Mouse (Mus musculus) embryonic facial prominence, embryonic 14.5 days (tissue): Measurements from ENCODE around the gene Vmn2r114. TPM values are rescaled to one million over a fixed set of nuclear protein-coding genes. Genes with fewer than 3 reads are reported as not detected.
"Not testable (repeated sequence)": the region's sequence is repeated elsewhere in the genome, so short reads cannot be mapped to it uniquely, and the experiment has no call there.

Experiments used
- ATAC-seq: fragments of 200-750 bp; cut with Nextera tagmentation; 2 replicates; pipeline ENCODE4 v1.8.0; 2017; ENCODE audit warnings: low read depth, moderate number of reproducible peaks, moderate TSS enrichment
- DNase-seq: peaks from one replicate; pipeline ENCODE4 v3.0.0-alpha.2; 2015; ENCODE audit warnings: low spot score
- H3K27ac ChIP-seq: fragments of 300-500 bp; sonication (generic); replicated peaks from 2 replicates; pipeline ENCODE4 v1.5.1; 2014; ENCODE audit warnings: low read depth, mild to moderate bottlenecking, low read length, moderate library complexity
- H3K27me3 ChIP-seq: fragments of 300-500 bp; sonication (generic); replicated peaks from 2 replicates; pipeline ENCODE4 v1.6.1; 2014; ENCODE audit warnings: low read length; ENCODE audit not compliant: control insufficient read depth, insufficient read depth
- H3K36me3 ChIP-seq: fragments of 300-500 bp; sonication (generic); 2 replicates; pipeline ENCODE4 v1.6.1; 2014; ENCODE audit warnings: low read length, mixed read lengths; ENCODE audit not compliant: control insufficient read depth, insufficient read depth
- H3K4me1 ChIP-seq: fragments of 300-500 bp; sonication (generic); 2 replicates; pipeline ENCODE4 v1.6.1; 2014; ENCODE audit warnings: antibody characterized with exemption, low read length; ENCODE audit not compliant: control insufficient read depth, insufficient read depth
- H3K4me2 ChIP-seq: fragments of 300-500 bp; sonication (generic); 2 replicates; pipeline ENCODE4 v1.6.1; 2014; ENCODE audit warnings: low read depth, mild to moderate bottlenecking, low read length, moderate library complexity, mixed read lengths
- H3K4me3 ChIP-seq: fragments of 300-500 bp; sonication (generic); 2 replicates; pipeline ENCODE4 v1.5.1; 2014; ENCODE audit warnings: low read depth, mild to moderate bottlenecking, low read length
- H3K9ac ChIP-seq: fragments of 300-500 bp; sonication (generic); 2 replicates; pipeline ENCODE4 v1.6.1; 2014; ENCODE audit warnings: low read depth, mild to moderate bottlenecking, low read length, moderate library complexity, mixed read lengths
- H3K9me3 ChIP-seq: fragments of 300-500 bp; sonication (generic); 2 replicates; pipeline ENCODE4 v1.6.1; 2016; ENCODE audit warnings: low read length; ENCODE audit not compliant: control insufficient read depth
- WGBS: fragments of 180-500 bp; shearing (Covaris S2); extraction: QIAGEN DNeasy Blood & Tissue Kit; methylation state at CpG from one replicate; pipeline ENCODE4 v1.1.7; 2014; 5-methylcytosine and 5-hydroxymethylcytosine counted together
- polyA plus RNA-seq: library from polyadenylated mRNA; unstranded; fragments of >200 nt; fragmentation: Nextera tagmentation; extraction: Ambion mirVana; gene quantifications from 2 replicates; pipeline ENCODE4 v1.2.1, GENCODE M21; 2014

Gene Vmn2r114
- polyA plus RNA-seq: not detected in 2 replicates

DNA sequence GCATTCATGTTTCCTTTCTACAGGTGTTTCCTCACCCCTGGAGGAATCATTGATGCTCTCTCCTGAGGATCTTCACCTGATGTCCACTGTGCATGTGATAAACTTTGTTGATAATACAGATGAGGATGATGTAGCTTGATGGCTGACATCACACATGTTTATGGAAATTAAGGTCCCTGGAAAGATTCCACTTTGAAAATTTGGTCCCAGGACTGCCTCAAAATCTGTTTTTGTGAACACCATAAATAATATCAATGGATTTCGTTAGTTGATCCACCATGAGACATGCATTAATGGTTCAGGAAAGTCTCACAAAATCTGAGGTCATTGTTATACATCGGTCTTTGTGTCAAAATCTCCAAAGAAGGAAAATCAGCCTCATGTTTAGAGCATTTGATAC is at the start of gene Vmn2r114:
Gene Vmn2r114, minus strand, starts transcription at position 101 of the 400 bp plus-strand sequence.
- not testable (repeated sequence) for H3K9ac ChIP-seq, ATAC-seq, H3K9me3 ChIP-seq, H3K4me2 ChIP-seq, H3K27ac ChIP-seq, H3K36me3 ChIP-seq, H3K27me3 ChIP-seq, H3K4me3 ChIP-seq, DNase-seq, H3K4me1 ChIP-seq
- 73% methylated on average over 2 of the region's 2 CpGs for WGBS

DNA sequence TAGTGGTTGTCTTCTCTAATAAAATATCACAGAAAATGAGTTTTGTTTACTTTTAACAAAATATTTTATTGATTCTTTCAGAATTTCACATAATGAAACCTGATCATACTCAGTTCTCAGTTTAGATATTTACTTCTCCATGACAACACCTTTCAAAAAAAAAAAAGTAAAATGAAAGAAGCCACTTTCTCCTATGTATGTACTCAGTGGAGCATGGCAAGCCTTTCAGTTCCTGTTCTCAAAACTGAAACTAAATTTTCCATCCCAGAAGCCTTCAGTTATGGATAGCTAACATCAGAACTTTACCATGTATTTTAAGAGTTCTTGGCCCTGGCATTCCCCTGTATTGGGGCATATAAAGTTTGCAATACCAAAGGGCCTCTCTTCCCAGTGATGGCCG is 39.3 kb upstream of the Vmn2r114 start:
- ATAC-seq (no peak), DNase-seq (no peak)
- no peak overlapping the region for H3K27ac ChIP-seq
- H3K4me3 ChIP-seq: no peak overlapping the region
- 50% methylated on average over 1 of the region's 1 CpGs for WGBS
- H3K36me3 ChIP-seq: no peaks in the 10 kb centered on the region
- no peaks in the 10 kb centered on the region for H3K4me1 ChIP-seq
- no peaks in the 10 kb centered on the region for H3K9me3 ChIP-seq
- no peak overlapping the region for H3K9ac ChIP-seq
- H3K4me2 ChIP-seq: no peak overlapping the region
- H3K27me3 ChIP-seq: no peaks in the 10 kb centered on the region

DNA sequence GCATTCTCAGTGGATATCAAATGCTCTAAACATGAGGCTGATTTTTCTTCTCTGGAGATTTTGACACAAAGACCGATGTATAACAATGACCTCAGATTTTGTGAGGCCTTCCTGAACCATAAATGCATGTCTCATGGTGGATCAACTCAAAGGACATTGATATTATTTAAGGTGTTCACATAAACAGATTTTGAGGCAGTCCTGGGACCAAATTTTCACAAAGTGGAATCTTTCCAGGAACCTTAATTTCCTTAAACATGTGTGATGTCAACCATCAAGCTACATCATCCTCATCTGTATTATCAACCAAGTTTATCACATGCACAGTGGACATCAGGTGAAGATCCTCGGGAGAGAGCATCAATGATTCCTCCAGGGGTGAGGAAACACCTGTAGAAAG is 31.1 kb upstream of the Vmn2r114 start, which contains the start of gene Vmn2r115:
Gene Vmn2r115, plus strand, starts transcription at position 301 of the 400 bp plus-strand sequence.
- not testable (repeated sequence) for H3K4me2 ChIP-seq, H3K9me3 ChIP-seq, DNase-seq, H3K4me3 ChIP-seq, H3K4me1 ChIP-seq, ATAC-seq, H3K9ac ChIP-seq, H3K27me3 ChIP-seq, H3K27ac ChIP-seq, H3K36me3 ChIP-seq
- 39% methylated on average over 2 of the region's 2 CpGs for WGBS

DNA sequence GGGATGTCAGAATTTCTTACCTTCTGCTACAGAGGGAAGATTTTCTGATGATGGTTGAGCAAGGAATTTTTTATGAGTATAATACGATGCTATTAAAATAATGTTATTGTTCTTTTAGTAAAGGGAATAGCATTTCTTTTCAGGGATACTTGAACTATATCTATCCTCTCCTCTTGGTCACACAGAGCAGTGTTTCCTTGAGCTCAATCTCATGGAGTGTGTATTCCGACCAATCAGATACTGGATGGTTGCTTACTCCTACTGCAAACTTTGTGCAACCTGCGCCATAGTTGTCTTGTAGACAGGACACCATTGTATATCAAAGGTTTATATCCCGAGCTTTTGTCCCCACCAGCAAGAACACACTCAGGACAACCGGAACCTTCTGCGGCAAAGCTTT is 18.3 kb upstream of the Vmn2r114 start:
- no peak overlapping the region for H3K4me3 ChIP-seq
- H3K9me3 ChIP-seq: peaks cover 4% of the 10 kb centered on the region; the same call in 1 of the 2 replicates
- H3K27ac ChIP-seq: no peak overlapping the region
- ATAC-seq (no peak), DNase-seq (no peak)
- H3K36me3 ChIP-seq: no peaks in the 10 kb centered on the region
- H3K4me2 ChIP-seq: no peak overlapping the region
- no peaks in the 10 kb centered on the region for H3K4me1 ChIP-seq
- 77% methylated on average over 6 of the region's 6 CpGs for WGBS
- H3K9ac ChIP-seq: no peak overlapping the region
- no peaks in the 10 kb centered on the region for H3K27me3 ChIP-seq

Other genes with a start within 250 kb of the Vmn2r114 start
- 13.0 and 13.2 TPM in 2 replicates for gene Zfp40, start 119.3 kb downstream of the Vmn2r114 start, polyA plus RNA-seq
- not detected in 2 replicates for gene Vmn2r115, start 31.2 kb upstream of the Vmn2r114 start, polyA plus RNA-seq
- gene Vmn2r116, start 72.1 kb upstream of the Vmn2r114 start, polyA plus RNA-seq: not detected in 2 replicates
- gene Vmn2r117, start 167.2 kb upstream of the Vmn2r114 start, polyA plus RNA-seq: not detected in 2 replicates